Mouse (Mus musculus) A20 (cell line): ENCODE data around the gene Hdac7.

Experiments
- DNase-seq: peaks from one replicate; pipeline ENCODE4 v3.0.0-alpha.2; 2011; ENCODE audit warnings: low read depth, low spot score

The Hdac7 gene

GRCm38 (mm10) chr15:97746278-97746677, 98.0 kb downstream of the Hdac7 start:
- DNase-seq, result peak; percentile 75

- no peak for DNase-seq
Measured at GRCm38 (mm10) chr15:97745331-97745730, 99.0 kb downstream of the Hdac7 start.

GRCm38 (mm10) chr15:97744930-97745329, 99.4 kb downstream of the Hdac7 start:
- peak; percentile 90 for DNase-seq

GRCm38 (mm10) chr15:97743961-97744525, 100.3 kb downstream of the Hdac7 start:
- peak; percentile 46 for DNase-seq

GRCm38 (mm10) chr15:97743210-97743609, 101.1 kb downstream of the Hdac7 start:
- peak; percentile 45 for DNase-seq
